Mouse (Mus musculus) embryonic facial prominence, embryonic 15.5 days (tissue): ENCODE results near the gene Ppip5k1. TPM values are rescaled to one million over a fixed set of nuclear protein-coding genes. Genes with fewer than 3 reads are reported as not detected.

Experiments used
- ATAC-seq: fragments of 200-750 bp; cut with Nextera tagmentation; 2 replicates; pipeline ENCODE4 v1.8.0; 2017; ENCODE audit warnings: low read depth, moderate TSS enrichment; ENCODE audit not compliant: insufficient number of reproducible peaks, low FRiP score, low TSS enrichment
- H3K27ac ChIP-seq: fragments of 300-500 bp; sonication (generic); replicated peaks from 2 replicates; pipeline ENCODE4 v1.5.1; 2015; ENCODE audit warnings: mild to moderate bottlenecking, inconsistent platforms
- H3K27me3 ChIP-seq: fragments of 300-500 bp; sonication (generic); 2 replicates; pipeline ENCODE4 v1.6.1; 2015; ENCODE audit warnings: inconsistent platforms
- H3K36me3 ChIP-seq: fragments of 300-500 bp; sonication (generic); 2 replicates; pipeline ENCODE4 v1.6.1; 2015; ENCODE audit warnings: mild to moderate bottlenecking, inconsistent platforms
- H3K4me1 ChIP-seq: fragments of 300-500 bp; sonication (generic); 2 replicates; pipeline ENCODE4 v1.6.1; 2015; ENCODE audit warnings: inconsistent platforms
- H3K4me2 ChIP-seq: fragments of 300-500 bp; sonication (generic); replicated peaks from 2 replicates; pipeline ENCODE4 v1.6.1; 2015; ENCODE audit warnings: mild to moderate bottlenecking, inconsistent platforms
- H3K4me3 ChIP-seq: fragments of 300-500 bp; sonication (generic); replicated peaks from 2 replicates; pipeline ENCODE4 v1.5.1; 2015; ENCODE audit warnings: mild to moderate bottlenecking, inconsistent platforms
- H3K9ac ChIP-seq: fragments of 300-500 bp; sonication (generic); 2 replicates; pipeline ENCODE4 v1.6.1; 2015; ENCODE audit warnings: inconsistent platforms
- H3K9me3 ChIP-seq: fragments of 300-500 bp; sonication (generic); replicated peaks from 2 replicates; pipeline ENCODE4 v1.6.1; 2016; ENCODE audit warnings: inconsistent platforms
- WGBS: fragments of 180-500 bp; shearing (Covaris S2); methylation state at CpG from one replicate; pipeline ENCODE4 v1.1.7; 2015; 5-methylcytosine and 5-hydroxymethylcytosine counted together
- polyA plus RNA-seq: library from polyadenylated mRNA; unstranded; fragments of >200 nt; fragmentation: Nextera tagmentation; extraction: Ambion mirVana; gene quantifications from 2 replicates; pipeline ENCODE4 v1.2.1, GENCODE M21; 2015

Ppip5k1 gene
- polyA plus RNA-seq, 1 experiment from 2014 or later: 12.8 TPM

- ATAC-seq: no peak
- 86% methylated on average over 17 of the region's 17 CpGs for WGBS
- Histone ChIP-seq H3K9me3 (no peaks in the 10 kb centered on the region), H3K4me2 (no peak overlapping the region), H3K4me1 (peaks cover 34% of the 10 kb centered on the region), H3K27ac (no peak overlapping the region), H3K9ac (no peak overlapping the region), H3K4me3 (no peak overlapping the region), H3K27me3 (peaks cover 36% of the 10 kb centered on the region), H3K36me3 (peaks cover 32% of the 10 kb centered on the region)
Observed at GRCm38 (mm10) chr2:121299471-121299870, 55.7 kb downstream of the Ppip5k1 start.

DNA sequence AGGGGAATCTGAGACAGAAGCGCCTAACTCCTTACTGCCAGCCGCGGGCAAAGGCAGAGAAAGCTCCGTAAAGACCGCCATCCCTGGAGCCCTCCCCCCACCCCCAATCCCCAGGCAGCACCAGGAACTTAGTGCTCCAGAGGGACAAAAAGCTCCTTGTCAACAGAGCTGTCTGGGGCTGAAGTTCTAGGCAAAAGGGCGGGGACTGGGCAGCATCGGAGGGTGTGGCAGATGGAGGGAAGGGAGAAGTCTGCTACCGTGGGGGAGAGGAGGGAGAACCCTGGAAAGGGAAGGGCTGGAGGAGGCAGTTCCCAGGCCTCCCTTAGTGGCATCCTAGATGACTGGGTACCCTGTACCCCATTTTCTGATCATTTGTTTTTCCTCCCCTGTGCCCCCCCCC is 57.1 kb downstream of the Ppip5k1 start:
- 9% methylated on average over 8 of the region's 8 CpGs for WGBS
- H3K27ac ChIP-seq: no peak overlapping the region
- peak overlapping the region; percentile 10; the same call in 1 of the 2 replicates for H3K4me2 ChIP-seq
- H3K36me3 ChIP-seq: peaks cover 31% of the 10 kb centered on the region; the same call in 1 of the 2 replicates
- H3K9me3 ChIP-seq: no peaks in the 10 kb centered on the region
- H3K27me3 ChIP-seq: peaks cover 36% of the 10 kb centered on the region
- no peak overlapping the region for H3K4me3 ChIP-seq
- no peak overlapping the region for H3K9ac ChIP-seq
- ATAC-seq: no peak
- peaks cover 43% of the 10 kb centered on the region for H3K4me1 ChIP-seq

DNA sequence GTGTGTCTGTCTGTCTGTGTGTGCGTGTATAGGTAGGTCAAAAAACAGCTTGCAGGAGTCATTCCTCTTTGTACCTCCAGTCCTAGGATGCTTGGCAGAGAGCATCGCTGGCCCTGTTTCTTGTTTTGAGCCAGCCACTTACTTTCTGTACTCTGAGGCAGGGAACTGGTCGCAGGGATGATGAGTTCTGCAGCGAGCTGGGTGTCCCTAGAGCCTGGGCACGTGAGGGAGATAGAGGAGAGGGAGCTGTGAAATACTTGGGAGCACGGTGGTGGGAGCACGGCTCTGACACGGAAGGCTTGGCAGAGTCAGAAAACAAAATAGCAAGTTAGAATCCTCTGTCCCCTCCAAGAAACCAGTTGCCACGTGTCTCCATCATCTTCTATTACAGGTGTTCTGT is 57.5 kb downstream of the Ppip5k1 start:
- H3K9me3 ChIP-seq: no peaks in the 10 kb centered on the region
- peaks cover 36% of the 10 kb centered on the region for H3K27me3 ChIP-seq
- no peak overlapping the region for H3K27ac ChIP-seq
- H3K4me2 ChIP-seq: peak overlapping the region; percentile 10; the same call in 1 of the 2 replicates
- ATAC-seq: no peak
- 12% methylated on average over 9 of the region's 9 CpGs for WGBS
- peaks cover 27% of the 10 kb centered on the region; the same call in 1 of the 2 replicates for H3K36me3 ChIP-seq
- H3K4me3 ChIP-seq: no peak overlapping the region
- H3K4me1 ChIP-seq: peaks cover 43% of the 10 kb centered on the region
- H3K9ac ChIP-seq: no peak overlapping the region

DNA sequence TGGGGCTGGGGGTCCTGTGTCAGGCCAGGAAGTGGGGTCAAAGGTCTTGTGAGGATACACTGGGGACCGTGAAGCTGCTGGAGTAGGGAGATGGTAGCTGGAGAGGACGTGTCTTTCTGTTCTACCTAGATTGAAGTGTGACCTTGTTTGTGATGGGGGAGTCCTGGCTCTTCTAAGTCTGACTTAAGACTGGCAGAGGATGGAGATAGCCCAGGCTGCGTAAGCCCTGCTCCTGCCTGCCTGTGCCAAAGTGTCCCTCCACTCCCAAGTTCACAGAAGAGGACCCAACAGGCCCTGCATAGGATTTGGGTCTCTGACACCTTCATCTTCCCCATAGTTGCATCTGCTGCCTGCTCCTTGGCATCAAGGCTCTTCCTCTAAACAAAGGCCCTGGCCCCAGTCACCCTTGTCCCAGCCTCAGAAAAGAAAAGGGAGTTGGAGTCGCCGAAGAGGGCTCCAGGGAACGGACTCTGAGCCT is 58.4 kb downstream of the Ppip5k1 start:
- H3K36me3 ChIP-seq: peaks cover 19% of the 10 kb centered on the region; the same call in 1 of the 2 replicates
- H3K27ac ChIP-seq: no peak overlapping the region
- H3K9ac ChIP-seq: no peak overlapping the region
- ATAC-seq: no peak
- 19% methylated on average over 6 of the region's 6 CpGs for WGBS
- no peaks in the 10 kb centered on the region for H3K9me3 ChIP-seq
- H3K4me3 ChIP-seq: peak overlapping the region; percentile 56
- peak overlapping the region; percentile 82 for H3K4me2 ChIP-seq
- peaks cover 42% of the 10 kb centered on the region for H3K27me3 ChIP-seq
- peaks cover 43% of the 10 kb centered on the region for H3K4me1 ChIP-seq

GRCm38 (mm10) chr2:121295608-121296571 is 59.3 kb downstream of the Ppip5k1 start:
- peak; percentile 48 for ATAC-seq
- Histone ChIP-seq H3K27me3 (peaks cover 51% of the 10 kb centered on the region), H3K36me3 (peaks cover 15% of the 10 kb centered on the region; the same call in 1 of the 2 replicates), H3K27ac (peak overlapping the region; percentile 61), H3K4me1 (peaks cover 43% of the 10 kb centered on the region), H3K4me3 (peak overlapping the region; percentile 56), H3K9ac (peak overlapping the region; percentile 4; the same call in 1 of the 2 replicates), H3K9me3 (no peaks in the 10 kb centered on the region), H3K4me2 (peak overlapping the region; percentile 82)
- 3% methylated on average over 15 of the region's 15 CpGs for WGBS

DNA sequence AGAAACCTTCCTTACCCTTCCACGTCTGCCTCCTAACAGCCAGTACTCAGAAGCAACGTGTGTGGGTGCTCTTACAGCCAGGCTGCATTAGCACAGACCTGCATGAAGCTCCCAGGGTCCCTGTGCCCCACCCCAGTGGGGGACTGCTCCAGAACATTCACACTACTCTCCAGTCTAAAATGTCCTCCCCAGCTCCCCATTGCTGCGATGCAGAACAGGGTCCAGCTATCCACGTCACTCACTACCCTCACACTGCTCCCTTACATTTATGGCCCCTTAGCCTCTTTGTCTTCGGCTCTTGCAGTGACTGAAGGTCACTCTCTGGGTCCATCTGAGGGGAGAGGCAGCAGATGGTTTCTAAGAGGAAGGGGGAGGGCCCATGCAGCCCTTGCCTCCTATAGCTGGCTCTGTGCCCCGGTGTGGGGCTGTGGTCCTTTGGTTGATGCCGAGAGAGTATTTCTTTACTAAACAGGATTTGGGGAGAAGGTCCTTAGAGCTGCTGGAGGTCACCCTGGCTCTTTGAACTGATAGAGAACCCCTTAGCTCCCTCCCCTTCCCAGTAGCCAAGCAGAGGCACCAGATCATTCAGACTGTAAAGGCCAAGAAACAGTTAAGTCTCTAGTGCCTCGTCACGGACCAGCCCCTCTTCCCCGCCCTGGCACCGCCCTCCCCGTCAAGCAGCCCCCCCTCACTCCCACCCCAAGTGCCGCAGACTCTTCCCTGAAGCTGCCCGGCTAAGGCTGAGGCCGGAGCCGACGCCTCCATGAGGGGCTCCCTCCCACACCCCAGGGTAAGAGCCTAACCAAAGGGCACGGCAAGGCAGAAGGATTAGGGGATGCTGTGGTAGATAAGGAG is 60.2 kb downstream of the Ppip5k1 start:
- Histone ChIP-seq H3K27me3 (peaks cover 59% of the 10 kb centered on the region), H3K27ac (peak overlapping the region; percentile 61), H3K4me2 (peak overlapping the region; percentile 82), H3K4me1 (peaks cover 45% of the 10 kb centered on the region), H3K4me3 (peak overlapping the region; percentile 56), H3K36me3 (peaks cover 8% of the 10 kb centered on the region; the same call in 1 of the 2 replicates), H3K9me3 (no peaks in the 10 kb centered on the region), H3K9ac (peak overlapping the region; percentile 33; the same call in 1 of the 2 replicates)
- ATAC-seq: peak; percentile 80
- 3% methylated on average over 18 of the region's 18 CpGs for WGBS

DNA sequence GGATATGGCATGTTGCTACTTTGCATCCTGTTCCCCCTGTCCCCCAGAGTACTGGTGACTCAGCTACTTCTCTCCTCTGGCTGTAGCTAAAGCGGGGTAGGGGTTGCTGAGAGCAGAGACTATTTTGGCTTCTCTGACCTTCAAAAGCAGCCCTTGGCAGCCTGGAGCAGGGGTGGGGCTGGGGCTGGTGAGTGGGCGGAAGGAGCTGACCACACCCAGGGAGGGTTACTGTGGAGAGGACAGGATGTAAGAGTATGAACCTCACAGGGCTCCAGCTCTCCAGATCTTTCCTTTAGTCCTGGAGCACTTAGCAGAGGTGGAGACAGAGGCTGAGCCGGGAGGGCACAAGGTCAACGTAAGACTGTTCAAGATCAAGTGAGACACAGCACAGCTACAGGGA is 61.0 kb downstream of the Ppip5k1 start:
- H3K4me1 ChIP-seq: peaks cover 51% of the 10 kb centered on the region
- 0 out of 2 replicates have a peak overlapping the region, but pooled peaks have one; percentile 61 for H3K27ac ChIP-seq
- H3K9ac ChIP-seq: no peak overlapping the region
- no peaks in the 10 kb centered on the region for H3K36me3 ChIP-seq
- peak overlapping the region; percentile 82 for H3K4me2 ChIP-seq
- peaks cover 61% of the 10 kb centered on the region for H3K27me3 ChIP-seq
- ATAC-seq: no peak
- WGBS: 18% methylated on average over 4 of the region's 4 CpGs
- H3K9me3 ChIP-seq: no peaks in the 10 kb centered on the region
- H3K4me3 ChIP-seq: peak overlapping the region; percentile 56

- WGBS: 62% methylated on average over 5 of the region's 5 CpGs
- no peaks in the 10 kb centered on the region for H3K9me3 ChIP-seq
- H3K36me3 ChIP-seq: no peaks in the 10 kb centered on the region
- peaks cover 50% of the 10 kb centered on the region for H3K4me1 ChIP-seq
- H3K4me2 ChIP-seq: no peak overlapping the region
- no peak overlapping the region for H3K4me3 ChIP-seq
- H3K27me3 ChIP-seq: peaks cover 54% of the 10 kb centered on the region
- no peak overlapping the region for H3K9ac ChIP-seq
- ATAC-seq: no peak
- no peak overlapping the region for H3K27ac ChIP-seq
Observed at GRCm38 (mm10) chr2:121292316-121293013, 62.7 kb downstream of the Ppip5k1 start.

DNA sequence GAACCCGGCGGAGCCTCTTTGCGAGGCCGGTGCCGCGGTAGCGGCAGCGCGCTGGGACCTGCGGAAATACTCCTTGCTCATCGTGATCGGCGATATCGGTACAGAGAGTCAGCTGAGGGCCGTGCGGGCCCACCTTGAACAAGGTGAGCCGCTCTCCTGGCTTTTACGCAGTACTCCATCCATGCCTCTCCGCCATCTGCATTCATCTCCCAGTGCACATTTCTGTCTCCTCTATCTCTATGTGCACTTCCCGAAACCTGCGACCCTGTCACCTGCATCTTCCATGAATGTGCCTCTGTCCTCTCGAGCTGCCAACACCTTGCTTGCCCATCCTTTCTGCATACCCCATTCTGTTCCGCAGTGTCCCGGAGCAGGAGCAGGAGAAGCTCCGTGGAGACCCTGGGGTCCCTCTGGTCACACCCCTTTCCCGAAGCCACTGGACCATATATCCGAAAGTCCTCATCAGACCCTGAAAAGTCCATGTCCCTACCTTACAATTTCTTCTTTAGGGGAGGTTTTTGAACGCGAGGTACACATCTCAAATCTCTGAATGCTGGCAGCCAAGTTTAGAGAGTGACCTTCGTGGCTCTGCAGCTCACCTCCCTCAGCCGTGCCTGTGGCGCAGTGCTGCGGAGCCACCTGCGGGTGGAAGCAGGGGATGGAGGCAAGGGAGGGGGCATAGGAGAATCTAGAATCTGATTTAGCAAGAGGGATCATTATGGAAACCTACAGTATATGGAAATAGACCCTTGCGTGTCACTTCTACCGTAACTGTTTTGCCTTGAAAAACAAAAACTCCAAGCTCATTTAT is 65.3 kb downstream of the Ppip5k1 start:
- no peak overlapping the region for H3K27ac ChIP-seq
- H3K27me3 ChIP-seq: peaks cover 35% of the 10 kb centered on the region
- H3K9ac ChIP-seq: peak overlapping the region; percentile 23
- peak overlapping the region; percentile 60 for H3K4me3 ChIP-seq
- 4% methylated on average over 36 of the region's 36 CpGs for WGBS
- no peaks in the 10 kb centered on the region for H3K9me3 ChIP-seq
- ATAC-seq: no peak; the same call in 1 of the 2 replicates
- peaks cover 28% of the 10 kb centered on the region for H3K4me1 ChIP-seq
- H3K4me2 ChIP-seq: peak overlapping the region; percentile 90
- H3K36me3 ChIP-seq: no peaks in the 10 kb centered on the region
